Mouse (Mus musculus): ENCODE results near the gene Cd300lg. TPM values are rescaled to one million over a fixed set of nuclear protein-coding genes. Genes with fewer than 3 reads are reported as not detected.

Gene Cd300lg
- polyA plus RNA-seq, 1 experiment: 2.7 TPM

- TF ChIP-seq CTCF (IDR thresholded peaks at IDR 0.05; ENCODE audit: control insufficient read depth, insufficient read depth, insufficient replicate concordance, low read depth, low read length) (no peak), POLR2A (IDR thresholded peaks at IDR 0.05; ENCODE audit: control insufficient read depth, low read depth, low read length) (no peak)
- Histone ChIP-seq H3K4me1 (ENCODE audit: control insufficient read depth, insufficient read depth, low read length) (no peaks in the 10 kb centered on the region), H3K36me3 (ENCODE audit: control insufficient read depth, insufficient read depth, low read length) (no peaks in the 10 kb centered on the region), H3K27ac (ENCODE audit: control insufficient read depth, insufficient read depth, low read depth, low read length) (no peak overlapping the region), H3K4me3 (ENCODE audit: control insufficient read depth, low read depth, low read length) (no peak overlapping the region), H3K27me3 (ENCODE audit: control insufficient read depth, insufficient read depth, low read length) (no peaks in the 10 kb centered on the region)
Measured at GRCm38 (mm10) chr11:102013201-102013600, 28.1 kb upstream of the Cd300lg start.

- no peaks in the 10 kb centered on the region for H3K36me3 ChIP-seq (ENCODE audit: control insufficient read depth, insufficient read depth, low read length)
- H3K27me3 ChIP-seq (ENCODE audit: control insufficient read depth, insufficient read depth, low read length): no peaks in the 10 kb centered on the region
- H3K4me3 ChIP-seq (ENCODE audit: control insufficient read depth, low read depth, low read length): no peak overlapping the region
- H3K27ac ChIP-seq (ENCODE audit: control insufficient read depth, insufficient read depth, low read depth, low read length): no peak overlapping the region
- no peaks in the 10 kb centered on the region for H3K4me1 ChIP-seq (ENCODE audit: control insufficient read depth, insufficient read depth, low read length)
- TF ChIP-seq POLR2A (IDR thresholded peaks at IDR 0.05; ENCODE audit: control insufficient read depth, low read depth, low read length): no peak
- no peak for TF ChIP-seq CTCF (IDR thresholded peaks at IDR 0.05; ENCODE audit: control insufficient read depth, insufficient read depth, insufficient replicate concordance, low read depth, low read length)
Measured at GRCm38 (mm10) chr11:102015472-102015871, 25.8 kb upstream of the Cd300lg start.

GRCm38 (mm10) chr11:102016136-102016535 lies 25.2 kb upstream of the Cd300lg start:
- Histone ChIP-seq H3K27ac (ENCODE audit: control insufficient read depth, insufficient read depth, low read depth, low read length) (no peak overlapping the region), H3K27me3 (ENCODE audit: control insufficient read depth, insufficient read depth, low read length) (no peaks in the 10 kb centered on the region), H3K4me1 (ENCODE audit: control insufficient read depth, insufficient read depth, low read length) (no peaks in the 10 kb centered on the region), H3K4me3 (ENCODE audit: control insufficient read depth, low read depth, low read length) (no peak overlapping the region), H3K36me3 (ENCODE audit: control insufficient read depth, insufficient read depth, low read length) (no peaks in the 10 kb centered on the region)
- TF ChIP-seq POLR2A (IDR thresholded peaks at IDR 0.05; ENCODE audit: control insufficient read depth, low read depth, low read length) (no peak), CTCF (IDR thresholded peaks at IDR 0.05; ENCODE audit: control insufficient read depth, insufficient read depth, insufficient replicate concordance, low read depth, low read length) (no peak)

GRCm38 (mm10) chr11:102019736-102020135 lies 21.6 kb upstream of the Cd300lg start:
- TF ChIP-seq POLR2A (IDR thresholded peaks at IDR 0.05; ENCODE audit: control insufficient read depth, low read depth, low read length) (no peak), CTCF (IDR thresholded peaks at IDR 0.05; ENCODE audit: control insufficient read depth, insufficient read depth, insufficient replicate concordance, low read depth, low read length) (no peak)
- no peak overlapping the region for H3K27ac ChIP-seq (ENCODE audit: control insufficient read depth, insufficient read depth, low read depth, low read length)
- no peak overlapping the region for H3K4me3 ChIP-seq (ENCODE audit: control insufficient read depth, low read depth, low read length)
- H3K4me1 ChIP-seq (ENCODE audit: control insufficient read depth, insufficient read depth, low read length): no peaks in the 10 kb centered on the region; the same call in 1 of the 2 replicates
- no peaks in the 10 kb centered on the region for H3K36me3 ChIP-seq (ENCODE audit: control insufficient read depth, insufficient read depth, low read length)
- H3K27me3 ChIP-seq (ENCODE audit: control insufficient read depth, insufficient read depth, low read length): no peaks in the 10 kb centered on the region

- no peaks in the 10 kb centered on the region for H3K36me3 ChIP-seq (ENCODE audit: control insufficient read depth, insufficient read depth, low read length)
- no peaks in the 10 kb centered on the region for H3K27me3 ChIP-seq (ENCODE audit: control insufficient read depth, insufficient read depth, low read length)
Measured at GRCm38 (mm10) chr11:102021196-102021595, 20.1 kb upstream of the Cd300lg start.

GRCm38 (mm10) chr11:102023406-102023805 lies 17.9 kb upstream of the Cd300lg start:
- H3K27me3 ChIP-seq (ENCODE audit: control insufficient read depth, insufficient read depth, low read length): no peaks in the 10 kb centered on the region
- no peak overlapping the region for H3K27ac ChIP-seq (ENCODE audit: control insufficient read depth, insufficient read depth, low read depth, low read length)
- no peaks in the 10 kb centered on the region for H3K36me3 ChIP-seq (ENCODE audit: control insufficient read depth, insufficient read depth, low read length)
- no peak overlapping the region for H3K4me3 ChIP-seq (ENCODE audit: control insufficient read depth, low read depth, low read length)
- TF ChIP-seq CTCF (IDR thresholded peaks at IDR 0.05; ENCODE audit: control insufficient read depth, insufficient read depth, insufficient replicate concordance, low read depth, low read length) (no peak), POLR2A (IDR thresholded peaks at IDR 0.05; ENCODE audit: control insufficient read depth, low read depth, low read length) (no peak)
- H3K4me1 ChIP-seq (ENCODE audit: control insufficient read depth, insufficient read depth, low read length): peaks cover 10% of the 10 kb centered on the region

More at GRCm38 (mm10) chr11:102021196-102021595, 20.1 kb upstream of the Cd300lg start:
- TF ChIP-seq POLR2A (IDR thresholded peaks at IDR 0.05; ENCODE audit: control insufficient read depth, low read depth, low read length) (no peak), CTCF (IDR thresholded peaks at IDR 0.05; ENCODE audit: control insufficient read depth, insufficient read depth, insufficient replicate concordance, low read depth, low read length) (no peak)
- H3K4me3 ChIP-seq (ENCODE audit: control insufficient read depth, low read depth, low read length): no peak overlapping the region
- H3K4me1 ChIP-seq (ENCODE audit: control insufficient read depth, insufficient read depth, low read length): peaks cover 2% of the 10 kb centered on the region
- no peak overlapping the region for H3K27ac ChIP-seq (ENCODE audit: control insufficient read depth, insufficient read depth, low read depth, low read length)

- Histone ChIP-seq H3K4me3 (ENCODE audit: control insufficient read depth, low read depth, low read length) (no peak overlapping the region), H3K27me3 (ENCODE audit: control insufficient read depth, insufficient read depth, low read length) (no peaks in the 10 kb centered on the region), H3K4me1 (ENCODE audit: control insufficient read depth, insufficient read depth, low read length) (peaks cover 10% of the 10 kb centered on the region), H3K27ac (ENCODE audit: control insufficient read depth, insufficient read depth, low read depth, low read length) (peak overlapping the region; percentile 49; the same call in 1 of the 2 replicates), H3K36me3 (ENCODE audit: control insufficient read depth, insufficient read depth, low read length) (no peaks in the 10 kb centered on the region)
- TF ChIP-seq POLR2A (IDR thresholded peaks at IDR 0.05; ENCODE audit: control insufficient read depth, low read depth, low read length): no peak
- no peak for TF ChIP-seq CTCF (IDR thresholded peaks at IDR 0.05; ENCODE audit: control insufficient read depth, insufficient read depth, insufficient replicate concordance, low read depth, low read length)
Measured at GRCm38 (mm10) chr11:102024084-102024758, 17.1 kb upstream of the Cd300lg start.

Measured in testis, adult 2 months (tissue).